Mouse (Mus musculus) lung, postnatal 0 days (tissue): ENCODE data around the gene Camsap1. TPM values are rescaled to one million over a fixed set of nuclear protein-coding genes. Genes with fewer than 3 reads are reported as not detected.
A peak's percentile ranks its signal among the peaks of the same experiment; 100 is the strongest.

Experiments used
- ATAC-seq: fragments of 200-750 bp; cut with Nextera tagmentation; 2 replicates; pipeline ENCODE4 v1.8.0; 2017; ENCODE audit warnings: moderate library complexity
- DNase-seq: peaks from one replicate; pipeline ENCODE4 v3.0.0-alpha.2; 2016; ENCODE audit warnings: low spot score
- H3K27ac ChIP-seq: fragments of 300-500 bp; sonication (generic); 2 replicates; pipeline ENCODE4 v1.5.1; 2014; ENCODE audit warnings: antibody characterized with exemption, mild to moderate bottlenecking, low read length, mixed read lengths
- H3K27me3 ChIP-seq: fragments of 300-500 bp; sonication (generic); replicated peaks from 2 replicates; pipeline ENCODE4 v1.6.1; 2014; ENCODE audit warnings: low read length, mixed read lengths; ENCODE audit not compliant: insufficient read depth
- H3K36me3 ChIP-seq: fragments of 300-500 bp; sonication (generic); 2 replicates; pipeline ENCODE4 v1.6.1; 2014; ENCODE audit warnings: low read length, mixed read lengths; ENCODE audit not compliant: insufficient read depth
- H3K4me1 ChIP-seq: fragments of 300-500 bp; sonication (generic); 2 replicates; pipeline ENCODE4 v1.6.1; 2014; ENCODE audit warnings: antibody characterized with exemption, low read depth, low read length, mixed read lengths; ENCODE audit not compliant: insufficient read depth
- H3K4me2 ChIP-seq: fragments of 300-500 bp; sonication (generic); replicated peaks from 2 replicates; pipeline ENCODE4 v1.6.1; 2014; ENCODE audit warnings: low read depth, mild to moderate bottlenecking, low read length, moderate library complexity, mixed read lengths
- H3K4me3 ChIP-seq: fragments of 300-500 bp; sonication (generic); 2 replicates; pipeline ENCODE4 v1.5.1; 2014; ENCODE audit warnings: low read depth, low read length
- H3K9ac ChIP-seq: fragments of 300-500 bp; sonication (generic); replicated peaks from 2 replicates; pipeline ENCODE4 v1.6.1; 2014; ENCODE audit warnings: low read depth, mild to moderate bottlenecking
- H3K9me3 ChIP-seq: fragments of 300-500 bp; sonication (generic); 2 replicates; pipeline ENCODE4 v1.6.1; 2016; ENCODE audit warnings: low read length, mixed read lengths
- CTCF ChIP-seq: IDR thresholded peaks from 2 replicates; pipeline ENCODE4 v1.5.1; 2016; ENCODE audit warnings: antibody characterized with exemption, mild to moderate bottlenecking
- EP300 ChIP-seq: IDR thresholded peaks from 2 replicates; pipeline ENCODE4 v1.6.1; 2016; ENCODE audit warnings: antibody characterized with exemption, mild to moderate bottlenecking, control low read depth
- WGBS: fragments of 180-500 bp; shearing (Covaris S2); extraction: QIAGEN DNeasy Blood & Tissue Kit; methylation state at CpG from one replicate; pipeline ENCODE4 v1.1.7; 2014; 5-methylcytosine and 5-hydroxymethylcytosine counted together
- polyA plus RNA-seq: library from polyadenylated mRNA; unstranded; fragments of >200 nt; fragmentation: Nextera tagmentation; extraction: Ambion mirVana; gene quantifications from 2 replicates; pipeline ENCODE4 v1.2.1, GENCODE M21; 2015

Camsap1 gene
- polyA plus RNA-seq, 1 experiment from 2014 or later, result 5.2 TPM

- 5% methylated on average over 30 of the region's 38 CpGs for WGBS
- H3K4me2 ChIP-seq, result peak overlapping the region; percentile 80
- TF ChIP-seq CTCF, result no peak
- no peak for TF ChIP-seq EP300
Measured at GRCm38 (mm10) chr2:26020714-26021560, 37.9 kb upstream of the Camsap1 start.

GRCm38 (mm10) chr2:26019923-26020322, 36.8 kb upstream of the Camsap1 start:
- Histone ChIP-seq H3K9ac (no peak overlapping the region), H3K4me2 (no peak overlapping the region), H3K4me1 (no peaks in the 10 kb centered on the region), H3K9me3 (no peaks in the 10 kb centered on the region), H3K27me3 (no peaks in the 10 kb centered on the region), H3K27ac (no peak overlapping the region), H3K4me3 (no peak overlapping the region), H3K36me3 (0 out of 2 replicates have a peak, but pooled peaks cover 4% of the 10 kb centered on the region)
- WGBS, result 79% methylated on average over 3 of the region's 3 CpGs
- ATAC-seq (no peak), DNase-seq (no peak)
- TF ChIP-seq EP300 (no peak), CTCF (no peak)

More at GRCm38 (mm10) chr2:26020714-26021560, 37.9 kb upstream of the Camsap1 start:
- peak; percentile 57 for DNase-seq
- H3K9ac ChIP-seq, result peak overlapping the region; percentile 66
- ATAC-seq, result peak; percentile 52
- H3K27me3 ChIP-seq, result no peaks in the 10 kb centered on the region
- H3K27ac ChIP-seq, result peak overlapping the region; percentile 82
- no peaks in the 10 kb centered on the region for H3K9me3 ChIP-seq
- H3K4me1 ChIP-seq, result no peaks in the 10 kb centered on the region
- no peaks in the 10 kb centered on the region for H3K36me3 ChIP-seq
- peak overlapping the region; percentile 76 for H3K4me3 ChIP-seq

GRCm38 (mm10) chr2:26017326-26017725, 34.2 kb upstream of the Camsap1 start:
- 83% methylated on average over 4 of the region's 4 CpGs for WGBS
- TF ChIP-seq CTCF (no peak), EP300 (no peak)

GRCm38 (mm10) chr2:26013674-26014073, 30.6 kb upstream of the Camsap1 start:
- DNase-seq, result no peak
- 81% methylated on average over 3 of the region's 3 CpGs for WGBS

More at GRCm38 (mm10) chr2:26017326-26017725, 34.2 kb upstream of the Camsap1 start:
- H3K27me3 ChIP-seq, result no peaks in the 10 kb centered on the region
- no peaks in the 10 kb centered on the region for H3K9me3 ChIP-seq
- no peak overlapping the region for H3K4me3 ChIP-seq
- no peak for DNase-seq
- ATAC-seq, result no peak
- no peaks in the 10 kb centered on the region for H3K4me1 ChIP-seq
- peaks cover 13% of the 10 kb centered on the region; the same call in 1 of the 2 replicates for H3K36me3 ChIP-seq
- H3K9ac ChIP-seq, result no peak overlapping the region
- no peak overlapping the region for H3K27ac ChIP-seq
- no peak overlapping the region for H3K4me2 ChIP-seq

GRCm38 (mm10) chr2:26011420-26011819, 28.3 kb upstream of the Camsap1 start:
- DNase-seq (no peak), ATAC-seq (no peak)
- Histone ChIP-seq H3K4me2 (no peak overlapping the region), H3K4me1 (no peaks in the 10 kb centered on the region), H3K9ac (no peak overlapping the region), H3K27ac (no peak overlapping the region), H3K36me3 (peaks cover 57% of the 10 kb centered on the region), H3K27me3 (no peaks in the 10 kb centered on the region), H3K4me3 (no peak overlapping the region), H3K9me3 (no peaks in the 10 kb centered on the region)
- 68% methylated on average over 1 of the region's 1 CpGs for WGBS
- TF ChIP-seq EP300 (no peak), CTCF (no peak)

More at GRCm38 (mm10) chr2:26013674-26014073, 30.6 kb upstream of the Camsap1 start:
- no peak overlapping the region for H3K4me2 ChIP-seq
- no peaks in the 10 kb centered on the region for H3K4me1 ChIP-seq
- no peaks in the 10 kb centered on the region for H3K27me3 ChIP-seq
- H3K9me3 ChIP-seq, result no peaks in the 10 kb centered on the region
- no peak overlapping the region for H3K27ac ChIP-seq
- peaks cover 39% of the 10 kb centered on the region for H3K36me3 ChIP-seq
- H3K9ac ChIP-seq, result no peak overlapping the region
- TF ChIP-seq EP300 (no peak), CTCF (no peak)
- no peak overlapping the region for H3K4me3 ChIP-seq
- ATAC-seq, result no peak

GRCm38 (mm10) chr2:26002001-26002400, 18.9 kb upstream of the Camsap1 start:
- Histone ChIP-seq H3K36me3 (peaks cover 34% of the 10 kb centered on the region), H3K27me3 (no peaks in the 10 kb centered on the region), H3K4me1 (no peaks in the 10 kb centered on the region), H3K9me3 (no peaks in the 10 kb centered on the region), H3K9ac (no peak overlapping the region), H3K4me2 (no peak overlapping the region), H3K27ac (no peak overlapping the region), H3K4me3 (no peak overlapping the region)
- WGBS, result 95% methylated on average over 2 of the region's 2 CpGs
- ATAC-seq, result no peak
- no peak for DNase-seq
- no peak for TF ChIP-seq EP300
- no peak for TF ChIP-seq CTCF
